Mouse (Mus musculus): Measurements from ENCODE around the gene Olfr869. TPM values are rescaled to one million over a fixed set of nuclear protein-coding genes. Genes with fewer than 3 reads are reported as not detected.

The Olfr869 gene
- total RNA-seq (2021) (not detected), polyA plus RNA-seq (2012; rRNA removed) (not detected in 2 replicates)
- long read RNA-seq = 0 reads

DNA sequence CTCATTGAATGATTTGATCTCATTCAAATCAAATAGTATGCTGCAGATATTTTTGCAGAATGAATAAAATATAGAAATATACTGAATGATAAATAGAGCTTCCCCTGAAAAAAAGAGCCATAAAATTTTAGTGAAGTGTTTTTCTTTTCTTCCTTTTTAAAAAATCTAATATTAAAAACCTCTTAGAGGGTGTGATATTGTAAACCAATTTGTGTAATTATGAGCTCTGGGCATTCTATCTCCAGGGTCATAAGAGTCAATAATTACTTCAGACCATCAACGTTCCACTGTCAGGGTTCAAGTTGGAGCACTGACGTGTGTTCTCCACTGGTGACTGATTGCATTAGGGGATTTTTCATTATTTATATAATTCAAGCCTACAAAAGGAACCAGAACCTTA, at the start of gene Olfr869:
TSS of gene Olfr869 (plus strand) at position 301 of the 400 bp plus-strand sequence.
- no peak for DNase-seq

DNA sequence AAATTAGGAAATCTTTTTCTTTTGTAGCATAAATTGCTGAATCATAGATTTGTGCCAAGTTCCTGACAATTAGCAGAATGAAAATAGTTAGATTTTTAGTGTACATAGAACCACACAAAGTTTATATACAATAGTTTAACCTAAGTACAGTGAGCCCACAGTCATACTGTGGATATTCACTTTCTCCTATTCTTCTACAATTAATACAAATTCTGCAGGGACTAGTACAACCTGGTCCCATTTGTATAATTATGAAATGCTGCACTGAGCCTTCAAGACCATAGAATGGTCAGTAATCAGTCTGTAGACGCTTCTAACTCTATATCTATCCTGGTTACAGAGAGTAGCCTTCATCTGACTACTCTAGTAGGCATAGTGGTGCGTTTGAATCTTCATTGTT, 30.5 kb upstream of the Olfr869 start, which contains the start of gene Olfr868:
TSS of gene Olfr868 (plus strand) at position 301 of the 400 bp plus-strand sequence.
- DNase-seq = no peak

DNA sequence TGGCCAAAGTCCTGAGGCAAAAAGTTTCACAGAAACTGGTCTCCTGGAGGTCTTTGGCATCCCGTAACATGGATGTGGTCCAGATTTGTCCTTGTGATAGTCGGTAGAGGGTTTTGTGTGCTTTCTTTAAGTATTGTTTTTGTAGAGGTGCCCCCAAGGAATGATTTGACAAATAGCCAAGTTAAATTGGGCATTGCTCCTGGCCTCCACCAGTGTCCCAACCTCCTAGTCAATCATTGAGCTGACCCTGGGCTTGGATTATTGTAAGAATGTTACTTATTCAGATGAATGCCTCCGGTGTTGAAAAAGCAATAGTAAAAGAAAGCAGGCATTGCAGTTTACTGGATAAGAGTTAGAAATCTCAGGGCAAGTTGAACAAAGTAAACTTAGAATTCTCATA, 20.9 kb downstream of the Olfr869 start:
- no peak for DNase-seq

DNA sequence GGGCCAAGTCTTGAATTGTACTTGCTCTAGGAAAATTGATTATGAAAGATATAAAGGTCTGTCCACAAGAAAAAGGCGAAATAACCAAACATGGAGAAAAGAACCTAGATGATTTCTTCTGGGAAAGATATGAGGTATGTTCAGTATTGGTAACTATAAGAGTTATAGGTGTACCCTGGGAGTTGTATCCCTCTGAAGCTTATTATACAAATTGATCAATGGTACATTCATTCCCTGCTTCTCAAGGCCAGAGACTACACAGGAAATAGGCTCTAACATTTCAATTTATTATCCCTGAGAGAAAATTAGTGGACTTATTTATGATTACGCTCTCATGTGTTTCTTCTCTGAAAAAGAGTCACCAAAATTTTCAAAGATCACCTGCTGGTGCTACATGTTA, 45.1 kb downstream of the Olfr869 start, which contains the start of gene Olfr870:
TSS of gene Olfr870 (minus strand) at position 101 of the 400 bp plus-strand sequence.
- DNase-seq = no peak

DNA sequence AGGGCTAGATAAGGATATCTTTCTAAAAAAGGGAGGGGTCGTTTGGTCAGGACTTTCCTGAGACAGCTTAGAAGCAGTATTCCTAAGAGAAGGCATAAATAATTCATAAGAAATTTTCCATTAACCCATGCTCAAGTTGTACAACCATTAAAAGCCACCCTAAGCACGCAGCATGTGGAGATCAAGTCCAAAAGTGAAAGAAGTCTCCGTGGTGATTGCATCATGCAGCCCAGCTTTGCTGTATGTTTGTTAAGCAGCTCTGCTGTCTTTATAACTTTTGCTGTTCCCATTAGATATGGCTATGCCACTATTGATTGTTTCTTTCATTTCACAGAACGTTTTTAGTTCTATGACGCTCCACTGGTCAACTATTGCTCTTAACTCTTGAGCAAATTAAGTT, 50.7 kb downstream of the Olfr869 start:
- DNase-seq = no peak

Other genes starting within 250 kb of the Olfr869 start
- gene Olfr862, start 241.0 kb upstream of the Olfr869 start, total RNA-seq (2021) = not detected
- not detected in 2 replicates for gene Olfr862, start 241.0 kb upstream of the Olfr869 start, polyA plus RNA-seq (2012; rRNA removed)
- gene Olfr77, start 212.1 kb upstream of the Olfr869 start, total RNA-seq (2021) = not detected
- not detected in 2 replicates for gene Olfr77, start 212.1 kb upstream of the Olfr869 start, polyA plus RNA-seq (2012; rRNA removed)
- not detected for gene Olfr866, start 101.0 kb upstream of the Olfr869 start, total RNA-seq (2021)
- gene Olfr866, start 101.0 kb upstream of the Olfr869 start, polyA plus RNA-seq (2012; rRNA removed) = not detected in 2 replicates
- not detected for gene Olfr867, start 71.4 kb upstream of the Olfr869 start, total RNA-seq (2021)
- gene Olfr867, start 71.4 kb upstream of the Olfr869 start, polyA plus RNA-seq (2012; rRNA removed) = not detected in 2 replicates
- not detected for gene Olfr868, start 30.4 kb upstream of the Olfr869 start, total RNA-seq (2021)
- gene Olfr868, start 30.4 kb upstream of the Olfr869 start, polyA plus RNA-seq (2012; rRNA removed) = not detected in 2 replicates
- not detected for gene Olfr870, start 45.0 kb downstream of the Olfr869 start, total RNA-seq (2021)
- not detected in 2 replicates for gene Olfr870, start 45.0 kb downstream of the Olfr869 start, polyA plus RNA-seq (2012; rRNA removed)
- not detected for gene Olfr871, start 83.2 kb downstream of the Olfr869 start, total RNA-seq (2021)
- not detected in 2 replicates for gene Olfr871, start 83.2 kb downstream of the Olfr869 start, polyA plus RNA-seq (2012; rRNA removed)
- not detected for gene Olfr872, start 108.1 kb downstream of the Olfr869 start, total RNA-seq (2021)
- not detected in 2 replicates for gene Olfr872, start 108.1 kb downstream of the Olfr869 start, polyA plus RNA-seq (2012; rRNA removed)
- not detected for gene Olfr39, start 153.3 kb downstream of the Olfr869 start, total RNA-seq (2021)
- not detected in 2 replicates for gene Olfr39, start 153.3 kb downstream of the Olfr869 start, polyA plus RNA-seq (2012; rRNA removed)
- gene Olfr873, start 169.5 kb downstream of the Olfr869 start, total RNA-seq (2021) = not detected
- not detected in 2 replicates for gene Olfr873, start 169.5 kb downstream of the Olfr869 start, polyA plus RNA-seq (2012; rRNA removed)
- not detected for gene Olfr18, start 207.1 kb downstream of the Olfr869 start, total RNA-seq (2021)
- gene Olfr18, start 207.1 kb downstream of the Olfr869 start, polyA plus RNA-seq (2012; rRNA removed) = not detected in 2 replicates

All from adrenal gland, adult 2 months (tissue).